Mouse (Mus musculus) ovary, adult 10 weeks (tissue): ENCODE results near the gene Vmn1r195. TPM values are rescaled to one million over a fixed set of nuclear protein-coding genes. Genes with fewer than 3 reads are reported as not detected.

Source experiments
- polyA plus RNA-seq: library from polyadenylated mRNA; stranded (reverse); fragments of 350-450 nt; fragmentation: Illumina TruSeq; extraction: RNeasy Lipid Tissue Mini Kit (QIAGEN cat#74804); gene quantifications from one replicate; pipeline ENCODE4 v1.2.3, GENCODE M21; 2014

The Vmn1r195 gene
- not detected for polyA plus RNA-seq

GRCm38 (mm10) chr13:22270222-22270621 is at the start of gene Vmn1r195:
Gene Vmn1r195, plus strand, starts transcription at chr13:22270522.

DNA sequence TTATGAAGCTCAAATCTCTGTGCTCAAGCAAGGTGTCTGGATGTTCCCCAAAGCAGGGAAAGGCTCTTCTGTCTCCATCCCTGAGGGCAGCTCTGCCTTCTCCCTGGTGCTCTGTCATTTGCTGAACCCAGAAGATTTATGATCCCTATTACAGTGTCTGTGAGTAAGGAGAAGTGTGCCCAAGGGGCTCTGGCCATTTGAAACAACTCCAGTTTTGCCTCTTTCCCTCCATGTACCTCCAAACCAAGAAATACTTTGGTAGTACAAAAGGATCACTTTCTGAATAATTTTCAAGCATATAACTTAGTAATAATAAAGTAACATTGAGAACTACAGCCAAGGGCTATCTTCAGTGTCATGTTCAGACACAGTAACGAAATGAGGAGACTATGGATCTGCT is 47.3 kb upstream of the Vmn1r195 start, which contains the start of gene Vmn1r193:
Vmn1r193 (minus strand) TSS at position 101 of the 400 bp plus-strand sequence.

GRCm38 (mm10) chr13:22243915-22244314 is 26.4 kb upstream of the Vmn1r195 start, which contains the start of gene Vmn1r194:
Gene Vmn1r194, plus strand, starts transcription at chr13:22244215.

GRCm38 (mm10) chr13:22289620-22290019 is 19.3 kb downstream of the Vmn1r195 start, which contains the start of gene Vmn1r196:
Gene Vmn1r196, plus strand, starts transcription at chr13:22289920.

DNA sequence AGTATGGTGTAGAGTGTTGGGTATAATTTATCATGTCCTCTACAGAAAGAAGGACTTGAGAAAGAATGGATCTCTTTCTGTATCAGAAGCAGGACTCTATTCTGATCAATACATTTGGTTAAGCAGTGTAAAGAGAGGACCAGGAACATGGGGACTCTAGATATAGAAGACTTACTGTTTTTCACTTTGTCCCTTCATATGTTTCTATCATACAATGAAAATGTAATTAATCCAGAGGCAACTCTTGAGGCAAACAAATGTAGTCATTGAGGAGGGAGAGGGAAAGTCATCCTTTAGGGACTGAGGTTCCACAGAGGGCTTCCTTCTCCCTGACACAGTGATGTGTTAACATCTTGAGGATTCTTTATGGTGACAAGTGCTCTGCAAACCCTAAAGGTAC is 54.0 kb downstream of the Vmn1r195 start, which contains the start of gene Vmn1r197:
Vmn1r197 (plus strand) TSS at position 301 of the 400 bp plus-strand sequence.

Other genes with a start within 250 kb of the Vmn1r195 start
- gene Hist1h2ah, start 235.0 kb upstream of the Vmn1r195 start, polyA plus RNA-seq: not detected
- gene Hist1h2bk, start 234.7 kb upstream of the Vmn1r195 start, polyA plus RNA-seq: not detected
- 1.00 TPM for gene Hist1h4i, start 229.2 kb upstream of the Vmn1r195 start, polyA plus RNA-seq
- gene Hist1h2ag, start 227.6 kb upstream of the Vmn1r195 start, polyA plus RNA-seq: not detected
- gene Hist1h2bj, start 227.3 kb upstream of the Vmn1r195 start, polyA plus RNA-seq: not detected
- gene Vmn1r188, start 186.1 kb upstream of the Vmn1r195 start, polyA plus RNA-seq: not detected
- gene Vmn1r189, start 164.7 kb upstream of the Vmn1r195 start, polyA plus RNA-seq: not detected
- gene Vmn1r191, start 86.6 kb upstream of the Vmn1r195 start, polyA plus RNA-seq: not detected
- gene Vmn1r192, start 79.4 kb upstream of the Vmn1r195 start, polyA plus RNA-seq: not detected
- gene Vmn1r193, start 47.4 kb upstream of the Vmn1r195 start, polyA plus RNA-seq: not detected
- not detected for gene Vmn1r194, start 26.3 kb upstream of the Vmn1r195 start, polyA plus RNA-seq
- gene Vmn1r196, start 19.4 kb downstream of the Vmn1r195 start, polyA plus RNA-seq: not detected
- not detected for gene Vmn1r197, start 54.1 kb downstream of the Vmn1r195 start, polyA plus RNA-seq
- not detected for gene Vmn1r198, start 79.8 kb downstream of the Vmn1r195 start, polyA plus RNA-seq
- gene Vmn1r199, start 109.3 kb downstream of the Vmn1r195 start, polyA plus RNA-seq: not detected
- not detected for gene Vmn1r200, start 119.9 kb downstream of the Vmn1r195 start, polyA plus RNA-seq
- not detected for gene Vmn1r201, start 201.4 kb downstream of the Vmn1r195 start, polyA plus RNA-seq
- gene Vmn1r202, start 234.9 kb downstream of the Vmn1r195 start, polyA plus RNA-seq: not detected
- not detected for gene Vmn1r203, start 247.6 kb downstream of the Vmn1r195 start, polyA plus RNA-seq